Mouse (Mus musculus) neural tube, embryonic 13.5 days (tissue): ENCODE measurements at regions not wholly inside any gene's neighbourhood (a gene's known extent, or its start where the extent isn't known, plus 50 kb on each side); places are given as distances from the start of the nearest gene placed in this dataset.

Experiments
- ATAC-seq: fragments of 200-750 bp; cut with Nextera tagmentation; 2 replicates; pipeline ENCODE4 v1.8.0; 2017; ENCODE audit warnings: low read depth, mild to moderate bottlenecking, moderate TSS enrichment, moderate library complexity
- H3K27ac ChIP-seq: fragments of 300-500 bp; sonication (generic); replicated peaks from 2 replicates; pipeline ENCODE4 v1.5.1; 2015; ENCODE audit warnings: moderate library complexity, mild to moderate bottlenecking, inconsistent platforms
- H3K27me3 ChIP-seq: fragments of 300-500 bp; sonication (generic); 2 replicates; pipeline ENCODE4 v1.6.1; 2015; ENCODE audit warnings: mild to moderate bottlenecking, inconsistent platforms
- H3K36me3 ChIP-seq: fragments of 300-500 bp; sonication (generic); 2 replicates; pipeline ENCODE4 v1.6.1; 2015; ENCODE audit warnings: mild to moderate bottlenecking, inconsistent platforms
- H3K4me1 ChIP-seq: fragments of 300-500 bp; sonication (generic); replicated peaks from 2 replicates; pipeline ENCODE4 v1.6.1; 2015; ENCODE audit warnings: inconsistent platforms
- H3K4me2 ChIP-seq: fragments of 300-500 bp; sonication (generic); 2 replicates; pipeline ENCODE4 v1.6.1; 2015; ENCODE audit warnings: inconsistent platforms, mild to moderate bottlenecking, moderate library complexity
- H3K4me3 ChIP-seq: fragments of 300-500 bp; sonication (generic); 2 replicates; pipeline ENCODE4 v1.5.1; 2015; ENCODE audit warnings: mild to moderate bottlenecking, inconsistent platforms
- H3K9ac ChIP-seq: fragments of 300-500 bp; sonication (generic); 2 replicates; pipeline ENCODE4 v1.6.1; 2015; ENCODE audit warnings: moderate library complexity, mild to moderate bottlenecking, inconsistent platforms
- H3K9me3 ChIP-seq: fragments of 300-500 bp; sonication (generic); 2 replicates; pipeline ENCODE4 v1.6.1; 2016; ENCODE audit warnings: inconsistent platforms
- WGBS: fragments of 180-500 bp; shearing (Covaris S2); methylation state at CpG from one replicate; pipeline ENCODE4 v1.1.7; 2015; 5-methylcytosine and 5-hydroxymethylcytosine counted together

DNA sequence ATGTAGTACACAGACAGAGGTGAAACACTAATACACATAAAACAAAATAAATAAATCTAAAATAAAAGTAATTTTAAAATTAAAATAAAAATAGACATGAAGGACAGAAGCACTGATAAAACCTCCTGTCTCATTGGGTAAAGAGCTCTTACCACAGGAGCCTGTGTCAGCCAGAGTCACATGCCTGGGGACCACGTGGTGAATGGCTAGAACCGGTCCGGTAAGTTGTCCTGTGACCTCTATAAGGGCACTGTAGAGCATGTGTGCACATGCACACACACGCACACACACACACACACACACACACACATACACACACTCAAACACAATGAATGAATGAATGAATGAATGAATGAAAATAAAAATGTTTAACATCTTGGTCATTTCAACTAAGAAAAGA, 89.8 kb upstream of the Slc45a1 start:
- no peak overlapping the region for H3K4me3 ChIP-seq
- H3K36me3 ChIP-seq = no peaks in the 10 kb centered on the region
- peaks cover 21% of the 10 kb centered on the region for H3K4me1 ChIP-seq
- H3K4me2 ChIP-seq = no peak overlapping the region
- WGBS = 96% methylated on average over 4 of the region's 4 CpGs
- H3K27me3 ChIP-seq = no peaks in the 10 kb centered on the region
- H3K9me3 ChIP-seq = no peaks in the 10 kb centered on the region
- ATAC-seq = no peak
- no peak overlapping the region for H3K9ac ChIP-seq
- H3K27ac ChIP-seq = no peak overlapping the region

GRCm38 (mm10) chr4:150740167-150740566, 88.2 kb upstream of the Slc45a1 start:
- H3K9ac ChIP-seq = no peak overlapping the region
- no peak overlapping the region for H3K4me3 ChIP-seq
- ATAC-seq = no peak
- WGBS = 58% methylated on average over 8 of the region's 8 CpGs
- no peak overlapping the region for H3K4me2 ChIP-seq
- no peaks in the 10 kb centered on the region for H3K9me3 ChIP-seq
- H3K36me3 ChIP-seq = no peaks in the 10 kb centered on the region
- H3K27ac ChIP-seq = peak overlapping the region; percentile 40; the same call in 1 of the 2 replicates
- no peaks in the 10 kb centered on the region for H3K27me3 ChIP-seq
- peaks cover 8% of the 10 kb centered on the region for H3K4me1 ChIP-seq

DNA sequence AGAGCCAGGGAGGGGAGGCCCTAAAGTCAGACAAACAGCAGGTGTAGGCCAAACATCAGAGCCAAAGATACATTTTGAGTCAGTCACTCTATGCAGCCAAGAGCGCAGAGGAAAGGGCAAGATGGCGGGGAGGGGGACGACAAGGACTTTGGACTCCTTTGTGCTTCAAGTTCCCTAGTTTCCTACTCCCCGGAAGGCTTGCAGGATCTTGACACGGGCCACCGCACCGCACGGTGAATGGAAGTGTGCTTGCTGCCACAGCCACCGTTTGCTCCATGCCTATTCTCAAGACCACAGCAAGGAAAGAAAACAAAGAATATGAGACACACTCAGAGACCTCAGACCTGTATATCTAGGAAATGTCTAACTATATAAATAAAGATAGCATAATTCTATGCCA, 86.8 kb upstream of the Slc45a1 start:
- H3K4me2 ChIP-seq = no peak overlapping the region
- H3K36me3 ChIP-seq = no peaks in the 10 kb centered on the region
- WGBS = 80% methylated on average over 9 of the region's 9 CpGs
- no peak for ATAC-seq
- H3K4me3 ChIP-seq = no peak overlapping the region
- no peak overlapping the region for H3K9ac ChIP-seq
- H3K9me3 ChIP-seq = no peaks in the 10 kb centered on the region
- H3K4me1 ChIP-seq = peaks cover 7% of the 10 kb centered on the region
- H3K27ac ChIP-seq = no peak overlapping the region
- no peaks in the 10 kb centered on the region for H3K27me3 ChIP-seq

DNA sequence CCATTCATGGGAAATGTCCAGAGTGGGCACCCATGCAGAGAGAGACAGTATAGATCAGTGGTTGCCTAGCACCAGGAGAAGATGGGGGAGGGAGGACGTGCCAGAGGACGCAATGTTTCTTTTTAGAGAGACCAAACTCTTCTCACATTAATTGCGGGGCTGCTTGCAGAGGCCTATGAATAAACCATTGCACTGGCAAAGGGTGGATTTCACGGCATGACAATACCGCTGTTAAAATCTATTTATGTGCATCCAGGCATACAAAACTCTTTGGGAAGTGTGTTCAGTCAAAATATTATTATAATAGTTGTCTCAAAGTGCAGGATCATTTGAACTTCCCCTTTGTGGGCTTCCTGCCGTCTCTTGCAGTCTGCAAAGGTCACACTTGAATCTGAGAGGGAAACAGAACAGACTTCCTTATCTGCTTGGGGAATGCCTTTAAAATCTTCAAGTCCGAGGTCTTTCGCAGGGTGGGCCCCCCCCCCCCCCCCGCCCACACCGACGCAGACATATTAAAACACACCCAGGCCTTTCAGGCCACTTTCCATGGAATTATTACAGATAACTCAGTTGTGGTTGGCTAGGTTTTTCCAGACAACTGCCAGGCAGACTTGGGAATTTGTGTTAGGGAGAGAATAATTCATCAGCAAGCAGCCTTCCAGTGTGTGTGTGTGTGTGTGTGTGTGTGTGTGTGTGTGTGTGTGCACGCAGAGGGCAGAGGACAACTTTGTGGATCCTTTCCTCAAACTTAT, 78.3 kb upstream of the Slc45a1 start:
- H3K27ac ChIP-seq = peak overlapping the region; percentile 63
- no peaks in the 10 kb centered on the region for H3K36me3 ChIP-seq
- 2% methylated on average over 12 of the region's 12 CpGs for WGBS
- H3K9me3 ChIP-seq = no peaks in the 10 kb centered on the region; the same call in 1 of the 2 replicates
- H3K4me1 ChIP-seq = peaks cover 30% of the 10 kb centered on the region
- H3K4me3 ChIP-seq = no peak overlapping the region
- ATAC-seq = peak; percentile 94
- H3K4me2 ChIP-seq = no peak overlapping the region
- H3K9ac ChIP-seq = no peak overlapping the region
- H3K27me3 ChIP-seq = no peaks in the 10 kb centered on the region

GRCm38 (mm10) chr4:150726539-150726938, 74.6 kb upstream of the Slc45a1 start:
- Histone ChIP-seq H3K9ac (no peak overlapping the region), H3K9me3 (no peaks in the 10 kb centered on the region), H3K4me2 (no peak overlapping the region), H3K27ac (no peak overlapping the region), H3K27me3 (no peaks in the 10 kb centered on the region), H3K36me3 (no peaks in the 10 kb centered on the region), H3K4me1 (peaks cover 36% of the 10 kb centered on the region), H3K4me3 (no peak overlapping the region)
- 68% methylated on average over 4 of the region's 4 CpGs for WGBS
- no peak for ATAC-seq

DNA sequence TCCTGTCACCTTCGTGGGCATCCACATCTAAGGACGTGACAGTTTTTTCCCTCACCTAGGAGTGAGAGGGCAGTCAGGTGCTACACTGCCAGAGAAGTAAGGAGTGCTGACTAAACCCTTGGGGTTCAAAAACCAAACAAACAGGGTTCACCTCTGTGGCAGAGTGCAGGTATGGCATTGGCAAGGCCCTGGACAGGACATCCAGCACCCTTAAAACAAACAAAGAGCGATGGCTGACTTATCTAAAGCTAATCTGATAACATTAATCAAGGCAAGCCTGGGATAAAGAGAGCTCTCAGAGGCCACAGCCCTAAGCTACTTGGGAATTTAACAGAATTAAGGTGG, 74.1 kb upstream of the Slc45a1 start:
- Histone ChIP-seq H3K9me3 (no peaks in the 10 kb centered on the region), H3K36me3 (no peaks in the 10 kb centered on the region), H3K9ac (no peak overlapping the region), H3K27ac (no peak overlapping the region), H3K4me1 (peaks cover 36% of the 10 kb centered on the region), H3K4me3 (no peak overlapping the region), H3K27me3 (no peaks in the 10 kb centered on the region), H3K4me2 (no peak overlapping the region)
- ATAC-seq = no peak
- WGBS = 95% methylated on average over 3 of the region's 3 CpGs

- Histone ChIP-seq H3K36me3 (no peaks in the 10 kb centered on the region), H3K9ac (no peak overlapping the region), H3K27ac (no peak overlapping the region), H3K4me1 (peaks cover 34% of the 10 kb centered on the region), H3K9me3 (no peaks in the 10 kb centered on the region), H3K4me2 (no peak overlapping the region), H3K4me3 (no peak overlapping the region), H3K27me3 (no peaks in the 10 kb centered on the region)
- 83% methylated on average over 17 of the region's 17 CpGs for WGBS
- no peak for ATAC-seq
Measured at GRCm38 (mm10) chr4:150725443-150726135, 73.6 kb upstream of the Slc45a1 start.

DNA sequence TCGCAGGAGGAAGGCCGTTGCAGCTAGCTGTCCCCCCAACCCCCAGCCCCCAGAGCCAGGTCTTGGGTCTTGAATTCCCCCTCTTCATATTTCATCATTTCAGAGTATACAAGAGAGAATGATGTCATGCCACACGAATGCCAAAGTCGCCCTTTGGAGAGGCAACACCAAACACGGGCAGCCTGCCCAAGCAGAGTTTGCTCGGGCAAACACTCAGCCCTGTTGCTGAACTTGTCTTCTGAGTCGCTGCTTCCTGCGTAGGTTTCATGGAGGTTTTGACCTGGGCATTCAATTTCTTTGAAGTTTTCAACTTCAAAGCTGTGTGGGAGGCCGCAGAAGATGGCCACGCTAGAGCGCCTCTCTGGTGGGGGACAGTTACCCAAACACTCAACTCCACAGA, 72.8 kb upstream of the Slc45a1 start:
- no peak overlapping the region for H3K4me2 ChIP-seq
- H3K9ac ChIP-seq = no peak overlapping the region
- peaks cover 34% of the 10 kb centered on the region for H3K4me1 ChIP-seq
- H3K4me3 ChIP-seq = no peak overlapping the region
- no peak overlapping the region for H3K27ac ChIP-seq
- H3K9me3 ChIP-seq = no peaks in the 10 kb centered on the region
- no peaks in the 10 kb centered on the region for H3K27me3 ChIP-seq
- 88% methylated on average over 11 of the region's 11 CpGs for WGBS
- ATAC-seq = no peak
- H3K36me3 ChIP-seq = no peaks in the 10 kb centered on the region

DNA sequence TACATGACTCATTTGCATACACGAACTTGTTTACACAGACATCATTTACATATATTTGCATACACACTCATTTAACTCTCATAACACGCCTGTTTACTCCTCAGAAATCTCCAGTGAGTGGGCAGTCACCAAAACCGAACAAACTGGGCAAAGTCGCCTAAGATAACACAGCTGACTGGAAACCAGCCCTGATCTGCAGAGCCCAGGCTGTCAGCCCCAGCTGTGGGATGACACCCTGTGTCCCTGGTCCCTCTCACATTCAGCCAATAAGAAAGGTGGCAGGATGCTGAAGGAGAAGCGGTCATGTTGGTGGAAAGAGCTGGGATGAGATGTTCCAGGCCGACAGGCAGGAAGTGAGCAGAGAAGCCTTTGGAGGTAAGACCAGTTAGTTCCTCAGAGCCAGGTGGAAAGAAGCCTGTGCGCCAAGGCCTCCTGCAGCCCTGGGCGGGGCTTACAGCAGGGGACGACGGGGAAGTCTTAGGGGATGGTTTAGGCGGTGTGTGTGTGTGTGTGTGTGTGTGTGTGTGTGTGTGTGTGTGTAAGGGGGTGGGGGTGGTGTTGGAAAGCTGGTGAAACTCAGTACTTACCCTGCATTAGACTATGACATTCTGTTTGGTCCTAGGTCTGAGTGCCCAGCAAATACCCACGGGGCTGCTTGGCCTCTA, 69.8 kb upstream of the Slc45a1 start:
- H3K4me1 ChIP-seq = peaks cover 37% of the 10 kb centered on the region
- H3K9ac ChIP-seq = no peak overlapping the region
- 0 out of 2 replicates have a peak overlapping the region, but pooled peaks have one; percentile 14 for H3K4me2 ChIP-seq
- H3K36me3 ChIP-seq = no peaks in the 10 kb centered on the region
- peak overlapping the region; percentile 76 for H3K27ac ChIP-seq
- 44% methylated on average over 10 of the region's 12 CpGs for WGBS
- no peak for ATAC-seq
- H3K9me3 ChIP-seq = no peaks in the 10 kb centered on the region
- no peak overlapping the region for H3K4me3 ChIP-seq
- H3K27me3 ChIP-seq = no peaks in the 10 kb centered on the region

- Histone ChIP-seq H3K4me1 (peaks cover 40% of the 10 kb centered on the region), H3K9me3 (no peaks in the 10 kb centered on the region), H3K9ac (no peak overlapping the region), H3K4me2 (no peak overlapping the region), H3K27ac (no peak overlapping the region), H3K27me3 (no peaks in the 10 kb centered on the region), H3K4me3 (no peak overlapping the region), H3K36me3 (no peaks in the 10 kb centered on the region)
- no peak for ATAC-seq
- WGBS = 77% methylated on average over 7 of the region's 7 CpGs
Measured at GRCm38 (mm10) chr4:150717866-150718265, 65.9 kb upstream of the Slc45a1 start.

DNA sequence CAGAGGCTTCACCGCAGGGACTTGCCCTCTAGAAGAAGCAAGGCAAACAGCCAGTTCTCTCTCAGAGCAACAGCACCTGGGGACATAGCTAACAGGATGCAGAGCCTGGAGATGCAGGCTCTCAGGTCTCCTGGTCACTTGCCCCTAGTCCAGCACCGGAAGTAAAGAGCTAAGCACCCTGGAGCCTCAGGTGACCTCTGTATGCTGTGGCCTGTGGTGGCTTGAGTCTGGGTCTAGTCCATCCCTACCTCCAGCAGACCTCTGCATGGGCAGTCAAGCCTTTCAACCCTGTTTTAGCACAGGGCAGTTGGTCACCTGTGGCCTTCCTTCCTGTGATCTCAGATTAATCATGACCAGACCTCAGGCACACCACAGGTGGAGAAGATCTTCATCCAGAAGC, 63.1 kb upstream of the Slc45a1 start:
- no peak overlapping the region for H3K9ac ChIP-seq
- no peak for ATAC-seq
- H3K4me2 ChIP-seq = no peak overlapping the region
- no peaks in the 10 kb centered on the region for H3K9me3 ChIP-seq
- H3K27me3 ChIP-seq = no peaks in the 10 kb centered on the region
- peaks cover 26% of the 10 kb centered on the region for H3K4me1 ChIP-seq
- no peaks in the 10 kb centered on the region for H3K36me3 ChIP-seq
- no peak overlapping the region for H3K4me3 ChIP-seq
- 86% methylated on average over 2 of the region's 2 CpGs for WGBS
- no peak overlapping the region for H3K27ac ChIP-seq

GRCm38 (mm10) chr4:150713291-150713690, 61.3 kb upstream of the Slc45a1 start:
- Histone ChIP-seq H3K27me3 (no peaks in the 10 kb centered on the region), H3K27ac (no peak overlapping the region), H3K4me1 (peaks cover 38% of the 10 kb centered on the region), H3K36me3 (no peaks in the 10 kb centered on the region), H3K4me2 (no peak overlapping the region), H3K9ac (no peak overlapping the region), H3K4me3 (no peak overlapping the region), H3K9me3 (no peaks in the 10 kb centered on the region)
- 70% methylated on average over 5 of the region's 5 CpGs for WGBS
- ATAC-seq = no peak
